Mouse (Mus musculus): ENCODE results near the gene Ccdc159. TPM values are rescaled to one million over a fixed set of nuclear protein-coding genes. Genes with fewer than 3 reads are reported as not detected.
A peak's percentile ranks its signal among the peaks of the same experiment; 100 is the strongest.

Ccdc159 gene
- total RNA-seq, 2 experiments from 2014 or later: 1.8 to 2.8 TPM

DNA sequence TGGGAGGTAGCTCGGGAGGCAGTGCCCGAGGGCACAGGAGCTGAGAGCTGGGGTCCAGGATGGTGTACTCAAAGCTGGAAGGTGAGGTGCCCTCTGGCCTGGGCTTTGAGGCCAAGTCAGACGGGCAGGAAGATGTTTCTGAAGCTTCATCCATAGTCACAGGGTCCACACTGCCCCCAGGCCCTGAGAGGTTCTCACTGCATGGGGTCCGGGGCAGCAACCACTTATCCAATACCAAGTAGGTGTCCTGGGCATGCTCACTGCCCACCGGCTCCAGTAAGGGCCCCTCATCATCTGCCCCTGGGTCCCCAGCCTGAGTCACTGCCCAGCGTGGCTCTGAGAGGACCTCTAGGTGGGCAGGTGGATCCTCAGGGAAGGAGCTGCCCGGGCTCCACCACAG, 32.0 kb downstream of the Ccdc159 start:
- intact Hi-C loops (cut with DNase I): no loop called here
- no peak for DNase-seq (ENCODE audit: low spot score)

DNA sequence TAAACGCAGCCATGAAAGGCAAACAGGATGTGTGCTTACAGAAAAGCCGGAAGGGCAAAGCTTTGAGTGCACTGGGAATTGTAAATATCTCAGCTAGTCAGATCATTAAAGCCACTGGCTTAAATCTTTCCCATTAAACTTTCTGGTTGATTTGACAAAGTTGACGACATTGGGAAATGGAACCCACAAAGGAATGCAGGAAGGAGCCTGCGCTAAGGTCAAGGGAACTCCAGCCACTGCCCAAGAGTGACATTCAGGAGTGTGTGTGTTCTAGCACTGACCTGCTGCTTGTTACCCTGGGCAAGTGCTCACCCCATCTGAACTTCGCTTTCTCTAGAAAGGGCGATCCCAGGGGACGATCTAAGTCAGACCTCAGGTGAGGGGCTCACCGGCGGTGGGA, 32.9 kb downstream of the Ccdc159 start:
- intact Hi-C loops (cut with DNase I): no loop called here
- no peak for DNase-seq (ENCODE audit: low spot score)

DNA sequence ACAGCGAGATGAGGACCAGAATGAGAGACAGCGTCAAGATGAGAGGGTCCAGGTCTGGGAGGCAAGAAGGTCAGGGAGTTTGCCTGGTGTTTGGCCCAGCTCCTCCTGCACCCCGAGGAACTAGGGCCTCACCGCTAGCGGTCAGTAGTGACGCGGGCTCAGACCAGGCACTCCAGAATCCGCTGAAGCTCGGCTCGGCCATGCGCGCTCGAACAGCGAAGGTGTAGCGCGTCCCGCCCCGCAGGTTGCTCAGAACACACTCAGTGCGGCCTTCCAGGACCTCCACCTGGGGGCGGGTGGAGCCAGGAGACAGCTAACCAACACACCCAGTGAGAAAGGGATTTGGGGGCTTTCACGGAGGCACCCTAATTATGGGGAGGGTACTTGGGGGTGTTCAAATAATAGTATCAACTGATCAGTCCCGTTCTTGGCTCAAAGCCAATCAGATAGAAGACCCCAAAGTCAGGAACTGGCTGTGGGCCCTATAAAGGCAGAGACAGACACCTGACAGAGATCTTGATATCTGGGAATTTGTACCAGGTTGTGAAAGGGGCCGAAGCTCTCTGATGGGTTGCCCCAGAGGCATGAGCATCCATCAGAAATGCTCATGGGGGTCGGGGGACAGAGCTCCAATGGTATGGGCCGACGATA, 33.4 kb downstream of the Ccdc159 start:
- no peak for DNase-seq (ENCODE audit: low spot score)
- intact Hi-C loops (cut with DNase I): no loop called here

DNA sequence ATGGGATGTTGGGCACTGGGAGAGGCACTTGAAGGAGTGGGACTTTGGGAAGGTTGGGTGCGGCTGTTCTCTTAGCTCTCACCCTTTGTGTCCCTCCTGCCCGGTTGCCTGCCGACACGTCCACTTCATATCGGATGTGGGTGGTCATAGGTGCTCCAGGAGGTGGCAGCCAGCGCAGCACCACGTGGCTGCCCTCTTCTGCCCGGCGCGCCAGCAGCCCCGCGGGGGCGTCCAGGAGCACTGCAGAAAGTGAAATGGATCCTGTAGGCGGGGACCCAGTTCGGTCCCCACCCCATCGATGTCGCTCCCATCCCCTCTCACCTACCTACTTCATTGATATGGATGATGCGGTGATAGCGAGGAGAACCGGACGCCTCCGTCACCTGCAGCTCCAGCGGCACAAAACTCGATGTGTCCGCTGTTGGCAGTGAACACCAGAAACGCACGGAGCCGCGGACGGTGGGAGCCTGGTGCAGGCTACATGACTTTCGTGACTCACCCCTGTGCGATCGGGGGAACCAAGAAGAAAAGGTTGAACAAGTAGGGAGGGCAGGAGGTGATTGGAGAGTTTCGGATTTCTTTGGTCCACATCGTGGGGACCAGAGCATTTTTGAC, 34.2 kb downstream of the Ccdc159 start:
- intact Hi-C loops (cut with DNase I): no loop called here
- DNase-seq (ENCODE audit: low spot score): no peak

DNA sequence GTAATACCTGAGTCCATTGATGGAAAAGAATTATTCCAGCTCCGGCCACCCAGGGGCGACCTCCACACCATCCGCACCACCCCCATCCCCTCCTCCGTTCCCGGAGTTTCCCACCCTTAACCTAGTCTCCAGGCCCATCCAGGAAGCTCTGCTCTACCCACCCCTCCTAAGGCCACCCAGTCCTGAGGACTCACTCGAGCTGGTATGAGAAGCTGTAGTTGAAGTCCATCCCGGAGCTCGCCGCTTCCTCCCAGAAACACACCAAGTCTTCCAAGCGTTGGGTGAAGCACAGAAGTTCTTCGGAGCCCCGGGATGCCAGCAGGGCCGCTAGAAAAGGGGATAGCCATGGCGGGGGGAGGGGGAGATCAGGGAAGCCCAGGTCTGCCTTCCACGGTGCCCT, 34.7 kb downstream of the Ccdc159 start:
- DNase-seq (ENCODE audit: low spot score): no peak

DNA sequence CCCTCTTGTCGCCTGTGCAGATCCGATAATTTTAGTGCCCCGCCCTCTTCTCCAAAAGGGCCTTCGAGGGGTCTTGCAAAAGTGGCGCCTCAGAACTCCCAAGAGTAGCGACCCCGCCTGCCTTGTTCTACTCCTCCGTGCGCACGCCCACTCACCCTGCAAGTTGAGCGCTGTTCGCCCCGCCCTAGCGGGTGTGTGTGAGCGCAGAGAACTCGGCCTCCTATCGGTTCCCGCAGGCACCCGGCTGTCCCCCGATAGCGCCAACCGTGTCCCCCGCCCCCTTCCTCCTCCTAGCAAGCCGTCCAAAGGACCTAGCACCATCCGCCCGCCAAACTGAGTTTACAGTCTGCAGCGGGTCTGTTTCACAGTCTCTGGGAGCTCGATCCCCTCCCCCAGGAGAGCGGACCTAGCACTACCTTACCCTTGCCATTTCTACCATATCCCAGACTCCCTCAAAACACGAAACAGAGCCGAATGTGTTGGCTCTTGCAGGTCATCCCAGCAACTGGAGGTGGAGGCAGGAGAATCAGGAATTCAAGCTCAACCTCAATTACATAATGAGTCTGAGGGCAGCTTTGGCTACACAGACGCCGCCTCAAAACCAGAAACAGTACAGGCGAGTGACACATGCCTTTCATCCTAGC, 35.3 kb downstream of the Ccdc159 start:
- intact Hi-C loops (cut with DNase I): no loop called here
- DNase-seq (ENCODE audit: low spot score): peak; percentile 52

More for the DNA sequence above, 34.7 kb downstream of the Ccdc159 start:
- intact Hi-C loops (cut with DNase I): no loop called here

GRCm38 (mm10) chr9:21963417-21963816, 36.1 kb downstream of the Ccdc159 start, which contains the start of gene Epor:
Gene Epor (minus strand): TSS chr9:21963506.
- intact Hi-C loops (cut with DNase I): no loop called here
- peak; percentile 53 for DNase-seq (ENCODE audit: low spot score)

DNA sequence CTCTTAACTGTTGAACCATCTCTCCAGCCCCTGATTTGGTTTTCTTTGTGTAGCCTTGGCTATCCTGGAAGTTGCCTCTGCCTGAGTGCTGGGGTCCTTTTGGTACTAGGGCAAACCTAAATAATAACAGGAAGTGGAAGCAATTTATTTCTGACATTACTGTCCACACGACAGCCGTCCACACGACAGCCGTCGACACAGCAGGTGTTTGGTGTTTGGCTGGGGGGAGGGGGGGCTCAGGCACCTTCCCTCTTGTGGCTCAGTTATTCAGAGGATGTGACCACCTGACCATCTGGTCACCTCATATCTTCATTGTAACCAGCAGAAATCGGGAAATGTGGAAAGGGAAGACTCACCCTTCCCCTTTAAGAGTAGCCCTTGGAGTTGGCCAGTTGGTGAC, 41.6 kb downstream of the Ccdc159 start:
- intact Hi-C loops (cut with DNase I): no loop called here
- DNase-seq (ENCODE audit: low spot score): no peak

DNA sequence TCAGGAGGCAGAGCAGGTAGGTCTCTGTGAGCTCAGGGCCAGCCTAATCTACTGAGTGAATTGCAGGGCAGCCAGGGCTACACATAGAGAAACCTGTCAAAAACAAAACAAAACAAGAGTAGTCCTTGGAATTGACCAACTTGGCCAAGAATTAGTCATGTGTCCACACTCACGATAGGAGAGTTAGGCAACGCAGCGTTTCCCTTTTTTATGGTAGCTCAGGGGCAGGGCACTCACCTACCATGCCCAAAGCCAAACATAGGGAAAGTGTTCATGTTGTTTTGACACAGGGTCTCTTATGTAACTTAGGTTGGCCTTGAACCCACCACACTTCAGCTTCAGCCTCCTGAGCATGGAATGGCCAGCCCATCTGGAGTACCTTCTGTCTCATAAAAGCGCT, 42.0 kb downstream of the Ccdc159 start:
- intact Hi-C loops (cut with DNase I): no loop called here
- DNase-seq (ENCODE audit: low spot score): no peak

DNA sequence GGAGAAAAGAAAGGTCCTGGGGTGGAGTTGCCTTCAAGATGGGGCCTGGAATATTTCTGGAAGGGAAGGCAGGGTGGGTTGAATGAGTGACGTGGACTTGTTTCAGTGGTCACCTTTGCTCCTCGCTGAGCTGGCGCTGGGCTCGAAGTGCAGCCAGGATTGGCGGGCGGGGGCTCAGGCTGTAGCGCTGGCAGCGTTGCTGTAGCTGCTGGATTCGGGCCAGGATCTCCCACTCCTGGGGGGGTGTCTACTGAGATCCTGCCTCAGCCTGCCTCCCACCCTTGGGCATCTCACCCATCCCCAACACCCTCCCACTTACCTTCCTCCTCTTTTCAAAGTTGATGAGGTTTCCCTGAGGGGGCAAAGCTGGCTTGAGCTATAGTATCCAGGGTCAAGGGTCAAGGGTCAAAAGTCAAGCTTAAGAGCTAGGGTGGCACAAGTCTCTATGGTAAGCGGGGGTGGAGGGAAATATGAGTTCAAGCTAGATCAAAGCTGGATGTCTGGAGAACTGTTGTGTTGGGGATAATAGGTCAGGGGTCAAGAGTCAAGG, 49.4 kb downstream of the Ccdc159 start:
- DNase-seq (ENCODE audit: low spot score): no peak
- intact Hi-C loops (cut with DNase I): loop anchor here (5.0 kb wide), 1 partner anchor 166 kb away; no protein-coding TSS in a partner anchor

DNA sequence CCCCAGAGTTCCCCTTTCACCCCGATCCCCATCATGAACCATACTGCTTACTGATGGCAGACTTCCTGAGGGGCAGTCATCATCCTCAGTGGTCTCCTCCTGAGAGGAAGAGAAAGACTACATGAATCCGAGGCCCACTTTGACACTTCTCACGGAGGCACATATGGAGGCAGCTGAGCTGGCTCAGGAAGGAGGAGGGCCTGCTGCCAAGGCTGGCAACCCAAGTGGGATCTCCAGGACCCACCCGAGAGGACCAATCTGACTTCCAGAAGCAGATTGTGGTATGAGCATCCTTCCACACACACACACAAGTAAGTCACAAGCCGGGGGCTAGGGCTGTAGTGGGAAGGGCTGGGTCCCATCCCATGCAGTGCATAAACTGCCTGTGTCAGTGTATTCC, 50.1 kb downstream of the Ccdc159 start:
- intact Hi-C loops (cut with DNase I): loop anchor here (5.0 kb wide), 1 partner anchor 165 kb away; no protein-coding TSS in a partner anchor
- DNase-seq (ENCODE audit: low spot score): no peak

DNA sequence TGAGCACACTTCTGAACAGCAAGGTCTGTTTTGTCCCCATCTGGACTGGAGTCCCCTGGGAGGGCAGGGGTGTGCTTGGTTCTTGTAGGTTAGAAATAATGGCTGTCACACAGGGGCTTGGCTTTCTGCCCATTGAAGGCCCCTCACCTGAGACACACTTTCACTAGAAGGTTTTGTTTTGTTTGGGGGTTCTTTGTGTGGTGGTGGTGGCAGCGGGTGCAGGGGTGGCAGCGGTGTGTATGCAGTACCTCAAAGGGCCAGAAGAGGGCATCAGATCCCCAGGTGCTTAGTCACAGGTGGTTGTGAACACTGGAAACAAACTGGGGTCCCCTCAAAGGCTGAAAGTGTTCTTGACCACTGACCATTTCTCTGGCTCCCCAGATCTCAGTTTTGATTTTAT, 50.7 kb downstream of the Ccdc159 start:
- no peak for DNase-seq (ENCODE audit: low spot score)

DNA sequence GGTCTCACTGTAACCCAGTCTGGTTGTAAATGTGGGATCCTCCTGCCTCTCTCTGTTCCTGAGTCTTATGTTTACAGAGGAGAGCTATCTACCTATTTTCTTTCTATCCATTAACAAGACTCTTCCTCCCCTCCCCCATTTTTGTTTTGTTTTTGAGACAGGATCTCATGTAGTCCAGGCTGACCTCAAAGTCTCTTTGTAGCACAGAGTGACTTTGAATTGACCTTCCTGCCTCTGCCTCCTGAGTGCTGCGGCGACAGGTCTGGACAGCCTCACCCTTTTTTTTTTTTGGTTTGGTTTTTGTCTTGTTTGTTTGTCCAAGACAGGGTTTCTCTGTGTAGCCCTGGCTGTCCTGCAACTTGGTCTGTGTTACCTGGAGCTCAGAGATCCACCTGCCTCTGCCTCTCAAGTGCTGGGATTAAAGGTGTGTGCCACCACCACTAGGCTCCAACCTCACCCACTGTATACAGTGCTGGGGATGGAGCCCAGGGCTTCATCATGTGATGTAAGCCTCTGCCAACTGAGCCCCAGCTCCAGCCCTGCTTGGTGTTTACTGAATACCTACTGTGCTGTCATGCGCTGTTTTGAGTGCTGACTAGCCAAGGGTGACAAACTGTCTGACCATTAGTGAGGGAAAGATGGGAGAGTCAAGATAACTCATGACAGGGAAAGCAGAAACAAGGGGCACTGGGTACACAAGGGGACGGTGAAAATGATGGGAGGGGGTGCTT, 51.3 kb downstream of the Ccdc159 start:
- intact Hi-C loops (cut with DNase I): loop anchor here (5.0 kb wide), 1 partner anchor 164 kb away; no protein-coding TSS in a partner anchor
- no peak for DNase-seq (ENCODE audit: low spot score)

More for the DNA sequence above, 50.7 kb downstream of the Ccdc159 start:
- intact Hi-C loops (cut with DNase I): loop anchor here (5.0 kb wide), 1 partner anchor 164 kb away; no protein-coding TSS in a partner anchor

- intact Hi-C loops (cut with DNase I): no loop called here
- DNase-seq (ENCODE audit: low spot score): no peak
Measured at GRCm38 (mm10) chr9:21983911-21984310, 56.6 kb downstream of the Ccdc159 start.

Other genes starting within 250 kb of the Ccdc159 start
- gene Ldlr, start 204.0 kb upstream of the Ccdc159 start, total RNA-seq (2021): 1 to 10 TPM; 2.7 to 3.1 TPM
- 1 to 10 TPM; 3.2 to 4.0 TPM for gene Spc24, start 167.2 kb upstream of the Ccdc159 start, total RNA-seq (2021)
- 10 to 100 TPM; 52.5 to 58.0 TPM for gene Kank2, start 128.7 kb upstream of the Ccdc159 start, total RNA-seq (2021)
- gene Angptl8, start 92.0 kb upstream of the Ccdc159 start, total RNA-seq (2021): not detected
- gene Dock6, start 74.8 kb upstream of the Ccdc159 start, total RNA-seq (2021): 10 to 100 TPM; 34.9 to 36.9 TPM
- gene Rab3d, start 9.3 kb upstream of the Ccdc159 start, total RNA-seq (2021): 10 to 100 TPM in 1 of 2 experiments, 1 to 10 TPM in 1; 9.2 to 12.1 TPM
- gene Tmem205, start 85 bp downstream of the Ccdc159 start, total RNA-seq (2021): 10 to 100 TPM; 39.4 to 46.2 TPM
- 1 to 10 TPM; 1.5 to 2.0 TPM for gene Plppr2, start 9.6 kb downstream of the Ccdc159 start, total RNA-seq (2021)
- gene Swsap1, start 28.3 kb downstream of the Ccdc159 start, total RNA-seq (2021): 1 to 10 TPM; 5.8 to 7.4 TPM
- 1 to 10 TPM in 1 of 2 experiments, under 1 TPM in 1; 0.83 to 1.6 TPM for gene Epor, start 36.0 kb downstream of the Ccdc159 start, total RNA-seq (2021)
- 1 to 10 TPM; 2.0 to 3.2 TPM for gene Rgl3, start 62.0 kb downstream of the Ccdc159 start, total RNA-seq (2021)
- gene Ccdc151, start 75.2 kb downstream of the Ccdc159 start, total RNA-seq (2021): not detected
- gene Prkcsh, start 75.3 kb downstream of the Ccdc159 start, total RNA-seq (2021): 10 to 100 TPM; 63.0 to 71.8 TPM
- gene Elavl3, start 124.6 kb downstream of the Ccdc159 start, total RNA-seq (2021): under 1 TPM; 0.21 to 0.50 TPM
- gene Gm49318, start 143.8 kb downstream of the Ccdc159 start, total RNA-seq (2021): not detected
- 1 to 10 TPM; 4.0 to 4.3 TPM for gene Zfp653, start 143.9 kb downstream of the Ccdc159 start, total RNA-seq (2021)
- gene Ecsit, start 158.0 kb downstream of the Ccdc159 start, total RNA-seq (2021): 100 to 1,000 TPM; 103 TPM
- gene Cnn1, start 171.7 kb downstream of the Ccdc159 start, total RNA-seq (2021): 10 to 100 TPM in 1 of 2 experiments, 1 to 10 TPM in 1; 7.6 to 10.4 TPM
- 10 to 100 TPM; 36.8 to 39.8 TPM for gene Elof1, start 189.7 kb downstream of the Ccdc159 start, total RNA-seq (2021)
- gene Acp5, start 208.2 kb downstream of the Ccdc159 start, total RNA-seq (2021): 1 to 10 TPM; 1.6 to 3.5 TPM
- 10 to 100 TPM; 50.3 to 52.6 TPM for gene Pigyl, start 229.4 kb downstream of the Ccdc159 start, total RNA-seq (2021)